Mouse (Mus musculus) thymus, postnatal 10 days (tissue): ENCODE results near the gene Npb.
A peak's percentile ranks its signal among the peaks of the same experiment; 100 is the strongest.

Source experiments
- DNase-seq, 2 experiments: peaks; one replicate each; pipeline ENCODE4 v3.0.0; 2021; ENCODE audit warnings: low spot score in 2 of 2

The Npb gene

DNA sequence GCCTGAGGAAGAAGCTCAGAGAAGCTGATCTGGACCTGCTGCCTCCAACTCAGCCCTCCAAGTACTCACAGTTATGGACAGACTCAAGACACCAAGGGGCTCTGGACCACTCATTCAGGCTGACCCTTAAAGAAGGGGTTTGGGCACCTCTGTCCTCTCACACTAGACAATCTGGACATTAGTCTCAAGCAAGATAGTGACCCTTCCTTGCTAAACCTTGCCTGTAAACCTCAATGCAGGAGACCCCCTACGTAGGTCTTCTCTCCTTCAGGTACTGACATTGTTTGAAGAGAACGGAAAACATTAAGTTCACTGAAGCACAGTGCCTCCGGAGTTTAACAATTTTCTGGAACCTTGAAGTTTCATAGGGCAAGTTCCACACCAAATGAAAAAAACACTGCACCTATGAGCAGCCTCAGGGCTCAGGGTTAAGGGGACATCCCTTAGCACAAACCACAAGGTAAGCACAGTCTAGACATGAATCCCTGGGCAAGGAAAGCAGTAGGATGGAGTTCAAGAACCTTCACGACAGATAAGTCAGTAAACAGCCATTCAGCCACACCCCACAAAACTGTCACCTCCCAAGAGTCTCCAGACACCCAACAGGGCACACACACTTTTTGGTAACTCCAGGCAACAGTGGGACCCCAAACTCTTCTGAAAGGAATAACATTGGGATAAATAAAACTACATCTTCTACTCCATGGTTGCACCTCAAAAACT is 23.6 kb downstream of the Npb start:
- DNase-seq = no peak

- peak; percentile 39 to 52 for DNase-seq
Observed at GRCm38 (mm10) chr11:120632559-120633519, 24.6 kb downstream of the Npb start.

GRCm38 (mm10) chr11:120633520-120634343 is 25.5 kb downstream of the Npb start, which contains the start of gene Mafg:
Gene Mafg (minus strand): TSS chr11:120633600.
- peak; percentile 82 for DNase-seq

DNA sequence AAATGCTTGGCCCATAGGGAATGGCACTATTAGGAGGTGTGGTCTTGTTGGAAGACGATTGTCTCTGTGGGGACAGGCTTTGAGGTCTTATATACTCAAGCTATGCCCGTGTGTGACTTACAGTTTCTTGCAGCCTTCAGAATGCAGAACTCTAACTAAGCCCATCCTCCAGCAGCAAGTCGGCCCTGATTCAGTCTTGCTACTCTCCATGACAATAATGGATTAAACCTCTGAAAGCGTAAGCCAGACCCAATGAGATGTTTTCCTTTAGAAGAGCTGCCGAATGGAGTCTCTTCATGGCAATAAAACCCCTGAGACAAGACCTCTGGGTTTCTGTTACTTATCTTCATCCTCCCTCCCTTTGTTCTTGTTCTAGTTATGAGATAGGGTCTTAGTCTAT is 26.5 kb downstream of the Npb start:
- DNase-seq = no peak

DNA sequence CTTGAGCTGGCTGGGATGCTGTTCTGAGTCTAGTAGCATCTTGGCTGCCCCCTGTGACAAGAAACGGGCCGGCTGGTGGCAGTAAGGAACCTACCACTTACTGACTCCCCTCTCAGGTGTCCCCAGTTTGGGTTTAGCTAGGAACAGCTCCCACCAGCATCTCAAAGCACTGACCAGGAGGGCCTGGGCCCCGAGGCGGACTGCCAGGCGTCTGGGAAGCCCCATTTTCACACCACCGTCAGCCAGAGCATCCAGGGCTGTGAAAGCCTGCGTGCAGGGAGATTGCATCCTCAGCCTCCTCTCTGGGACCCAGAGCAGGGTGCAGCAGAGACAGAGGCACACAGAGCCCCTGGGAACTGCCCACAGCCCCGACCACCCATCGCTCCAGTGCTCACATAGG is 33.0 kb downstream of the Npb start:
- DNase-seq = no peak

DNA sequence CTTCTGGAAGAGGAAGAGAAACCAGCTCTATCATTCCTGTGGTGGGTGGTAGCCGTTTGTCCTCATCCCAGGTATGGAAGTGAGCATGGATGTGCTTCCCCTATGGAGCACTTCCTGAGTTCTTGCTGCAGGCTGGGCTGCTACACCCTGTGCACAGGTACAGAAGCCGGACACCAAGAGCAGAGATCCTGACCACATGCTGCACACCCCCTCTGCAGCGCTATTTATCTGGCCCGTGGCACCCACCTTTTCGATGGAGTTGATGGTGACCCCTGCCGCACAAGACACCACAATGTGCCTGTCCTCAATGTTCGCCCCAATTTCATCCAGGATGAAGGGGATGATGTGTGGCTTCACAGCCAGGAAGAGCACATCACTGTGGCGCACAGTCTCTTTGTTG is 33.6 kb downstream of the Npb start:
- DNase-seq = no peak

- DNase-seq = peak in 1 of 2 experiments; percentile 28
Observed at GRCm38 (mm10) chr11:120642939-120643600, 34.8 kb downstream of the Npb start.

DNA sequence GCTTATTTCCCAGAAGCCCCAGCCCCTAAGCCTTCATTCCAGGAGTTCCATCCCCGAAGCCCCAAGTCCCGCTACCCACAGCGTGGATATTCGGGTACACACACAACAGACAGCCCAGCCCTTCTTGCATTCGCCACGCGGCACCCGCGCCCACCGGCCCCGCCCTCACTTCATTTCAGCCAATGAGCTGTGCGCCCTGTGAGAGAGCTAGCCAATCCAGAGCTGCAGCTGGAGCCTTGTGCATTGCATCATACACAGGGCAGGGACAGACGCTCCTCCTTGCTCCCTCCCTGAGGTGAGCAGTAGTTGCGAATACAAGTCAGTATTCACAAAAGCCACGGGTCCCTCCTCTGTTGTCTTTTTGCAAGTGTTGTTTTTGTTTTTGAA is 35.3 kb downstream of the Npb start, which contains the start of gene Pycr1:
Gene Pycr1, minus strand, starts transcription at position 169 of the 387 bp plus-strand sequence.
- peak; percentile 93 to 94 for DNase-seq

DNA sequence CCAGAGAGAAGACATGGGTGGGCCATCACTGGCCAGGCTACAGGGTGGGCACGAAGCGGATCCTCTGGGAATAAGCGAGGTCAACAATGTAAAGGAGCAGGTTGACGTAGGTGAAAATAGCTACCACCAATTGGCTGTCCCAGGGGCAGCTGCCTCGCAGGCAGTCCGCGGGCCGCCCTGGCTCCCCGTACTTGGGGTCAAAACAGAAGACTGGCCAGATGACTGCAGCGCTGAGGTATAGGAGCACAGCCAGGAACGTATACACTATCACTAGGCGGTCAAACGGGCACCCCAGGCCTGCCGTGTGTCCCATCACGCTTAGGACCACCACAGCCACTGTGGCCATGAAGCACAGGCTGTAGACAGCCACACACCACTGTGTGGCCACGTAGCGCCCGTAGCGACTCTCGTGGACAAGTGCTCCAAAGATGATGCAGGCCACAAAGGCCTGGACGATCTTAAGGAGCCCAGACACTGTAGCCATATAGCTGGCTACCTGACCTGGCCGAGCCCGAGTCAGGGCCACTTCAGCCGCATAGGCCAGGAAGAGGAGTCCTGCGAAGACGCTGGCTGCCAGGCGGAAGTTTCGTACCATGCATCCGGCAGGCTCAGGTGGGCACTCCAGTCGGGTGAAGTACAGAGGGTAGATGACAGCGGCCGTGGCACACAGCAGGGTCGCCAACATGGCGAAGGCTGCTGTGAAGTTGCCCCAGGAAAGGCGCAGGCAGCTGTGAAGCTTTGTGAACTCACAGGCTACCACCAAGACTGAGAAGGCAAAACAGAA is 39.0 kb downstream of the Npb start:
- no peak for DNase-seq

DNA sequence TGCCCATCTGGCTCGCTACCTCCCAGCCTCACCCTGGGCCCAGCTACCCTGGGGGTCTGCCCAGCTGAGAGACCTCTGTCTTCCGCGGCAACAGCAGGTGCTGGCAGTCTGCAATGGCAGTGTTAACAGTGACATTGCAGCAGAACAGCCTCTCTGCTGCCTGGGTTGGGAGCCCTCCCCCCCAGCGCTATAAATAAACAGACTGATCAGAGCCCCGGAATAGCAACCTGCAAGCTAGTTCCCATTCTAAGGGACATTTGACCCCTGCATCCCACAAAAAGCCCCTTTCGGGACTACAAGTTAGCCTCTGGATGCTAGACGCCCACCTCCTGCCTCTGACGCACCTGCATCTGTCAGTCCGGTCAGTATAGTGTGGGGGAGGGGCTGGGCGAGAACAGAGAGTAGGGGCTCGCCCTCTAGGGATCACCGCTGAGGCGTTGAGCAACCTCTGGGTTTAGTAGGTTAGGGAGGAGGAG is 39.8 kb downstream of the Npb start, which contains the start of gene Myadml2:
Gene Myadml2, minus strand, starts transcription at position 158 of the 476 bp plus-strand sequence.
- DNase-seq = peak in 1 of 2 experiments; percentile 28

- no peak for DNase-seq
Observed at GRCm38 (mm10) chr11:120651872-120652271, 43.6 kb downstream of the Npb start.

GRCm38 (mm10) chr11:120654741-120655140 is 46.5 kb downstream of the Npb start:
- no peak for DNase-seq

- no peak for DNase-seq
Observed at GRCm38 (mm10) chr11:120657301-120657700, 49.0 kb downstream of the Npb start.
